In the genomic region with DNA sequence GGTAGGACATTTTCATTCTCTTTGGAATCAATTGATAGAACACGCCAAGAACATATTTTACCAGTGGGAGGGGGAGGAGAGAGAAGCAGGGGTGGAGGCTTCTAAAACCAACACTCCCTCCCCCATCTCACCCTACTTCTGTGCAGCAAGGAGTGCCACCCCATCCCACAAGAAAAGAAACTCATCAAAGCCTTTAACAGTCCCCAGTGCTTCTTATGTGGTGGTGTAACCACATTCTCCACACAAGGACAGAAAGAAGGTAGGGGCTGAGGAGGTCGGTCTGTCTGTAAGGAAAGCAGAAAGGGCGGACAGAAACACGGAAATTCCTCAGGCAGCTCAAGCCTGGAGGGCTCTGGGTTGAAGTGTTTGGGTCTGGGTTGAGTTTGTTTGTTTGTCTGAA, we compare ENCODE assay signal across 9 mouse cellular contexts. TPM values are rescaled to one million over a fixed set of nuclear protein-coding genes. Genes with fewer than 3 reads are reported as not detected.
DNase-seq lines count a peak whose midpoint lies in the region; ATAC-seq and TF ChIP-seq lines count a peak whose summit lies in the region.
"Had no signal": no experiment of that assay in that cellular context is flagged by ENCODE, and none has a peak within 500 bp of the region (broad histone marks: within the 10 kb centered on the region; RNA-seq: fewer than 3 reads in every experiment).

No protein-coding gene starts in this region.

- no peak for TF ChIP-seq CTCF in gastrocnemius, adult 2 months (IDR thresholded peaks at IDR 0.05)
- TF ChIP-seq CTCF in lung, embryonic 14.5 days (IDR thresholded peaks at IDR 0.05; ENCODE audit: low read depth), result no peak

- DNase-seq in gastrocnemius, adult 2 months, result no peak
- no peak for DNase-seq in gastrocnemius, postnatal 4 days (ENCODE audit: low spot score in 2 of 2)
- no peak for DNase-seq in lung, embryonic 14.5 days
- DNase-seq in lung, postnatal 10 days, result no peak
- DNase-seq in induced T-regulatory cell, adult 2 months (ENCODE audit: low read depth), result peak; percentile 77
- DNase-seq in thymus, postnatal 0 days (ENCODE audit: low spot score), result peak; percentile 88
- no peak for DNase-seq in Muller cell, postnatal 12 days (ENCODE audit: inconsistent ontology term)
- DNase-seq in gastrocnemius, adult 8-10 months (ENCODE audit: low spot score in 2 of 2), result no peak

- H3K27me3 ChIP-seq in lung, embryonic 14.5 days (ENCODE audit: insufficient read depth, low read length), result no peaks in the 10 kb centered on the region
- H3K27me3 ChIP-seq: hindbrain, embryonic 15.5 days had no signal

- 32% methylated on average over 4 of the region's 4 CpGs for WGBS in lung, embryonic 14.5 days

- peak overlapping the region; percentile 23 for H3K4me3 ChIP-seq in gastrocnemius, adult 2 months
- H3K4me3 ChIP-seq in lung, embryonic 14.5 days (ENCODE audit: low read depth, low read length), result no peak overlapping the region
- H3K4me3 ChIP-seq: hindbrain, embryonic 15.5 days had no signal

- peaks cover 12% of the 10 kb centered on the region for H3K36me3 ChIP-seq in lung, embryonic 14.5 days (ENCODE audit: insufficient read depth)
- H3K36me3 ChIP-seq: hindbrain, embryonic 15.5 days had no signal

- 0 out of 2 replicates have a peak, but pooled peaks have one; percentile 7 for ATAC-seq in lung, embryonic 14.5 days (ENCODE audit: insufficient read depth)

- H3K27ac ChIP-seq in gastrocnemius, adult 2 months, result peak overlapping the region; percentile 58
- H3K27ac ChIP-seq in lung, embryonic 14.5 days (ENCODE audit: low read depth), result peak overlapping the region; percentile 73; the same call in 1 of the 2 replicates
- H3K27ac ChIP-seq: hindbrain, embryonic 15.5 days had no signal

- no peaks in the 10 kb centered on the region for H3K9me3 ChIP-seq in lung, embryonic 14.5 days (ENCODE audit: low read depth, low read length)
- H3K9me3 ChIP-seq: hindbrain, embryonic 15.5 days had no signal

- intact Hi-C loops in gastrocnemius, adult 2 months (cut with DNase I), result no loop called here

- H3K4me1 ChIP-seq in lung, embryonic 14.5 days (ENCODE audit: insufficient read depth), result peaks cover 31% of the 10 kb centered on the region; the same call in 1 of the 2 replicates

- no peak overlapping the region for H3K9ac ChIP-seq in lung, embryonic 14.5 days
- H3K9ac ChIP-seq: hindbrain, embryonic 15.5 days had no signal

- H3K4me2 ChIP-seq in lung, embryonic 14.5 days, result 0 out of 2 replicates have a peak overlapping the region, but pooled peaks have one; percentile 5
- H3K4me2 ChIP-seq: hindbrain, embryonic 15.5 days had no signal

RNA-seq across cellular contexts. Expression of gene Lamc1, which starts 12.5 kb away (rescaled TPM):
- total RNA-seq in gastrocnemius, adult 2 months (2021), result 10 to 100 TPM; 67.7 to 71.6 TPM
- total RNA-seq in gastrocnemius, postnatal 4 days (2021), result 100 to 1,000 TPM; 323 to 353 TPM
- polyA plus RNA-seq in lung, embryonic 14.5 days (2014; fragmentation: Nextera tagmentation; extraction: Ambion mirVana), result 183 and 193 TPM in 2 replicates
- 14.4 and 14.5 TPM in 2 replicates for polyA plus RNA-seq in thymus, postnatal 0 days (2015; fragmentation: Nextera tagmentation; extraction: Ambion mirVana)
- 10 to 100 TPM; 34.7 to 54.8 (median 46.8) TPM for total RNA-seq in gastrocnemius, adult 8-10 months (2022)

Comparison
In these comparisons a context has a peak if more than half of its experiments do, and no peak if none do; other contexts are left out.
1. RNA of gene Lamc1, which starts 12.5 kb away (total RNA-seq): 323 to 353 TPM in gastrocnemius, postnatal 4 days; 67.7 to 71.6 TPM in gastrocnemius, adult 2 months and 34.7 to 54.8 TPM in gastrocnemius, adult 8-10 months; every median in the first group is over 4 times any median in the second.
2. DNase-seq: peak in induced T-regulatory cell, adult 2 months (single experiment) and thymus, postnatal 0 days (single experiment); none in gastrocnemius, adult 2 months (single experiment), gastrocnemius, postnatal 4 days (0 of 2), lung, embryonic 14.5 days (single experiment), lung, postnatal 10 days (single experiment), Muller cell, postnatal 12 days (single experiment) and gastrocnemius, adult 8-10 months (0 of 2).